8 mouse cellular contexts compared by ENCODE assay signal in genomic region chr11:96075177-96075508, GRCm38 (mm10). TPM values are rescaled to one million over a fixed set of nuclear protein-coding genes. Genes with fewer than 3 reads are reported as not detected.
A peak's percentile ranks its signal among the peaks of the same experiment; 100 is the strongest.
DNase-seq lines count a peak whose midpoint lies in the region; ATAC-seq and TF ChIP-seq lines count a peak whose summit lies in the region.

No protein-coding gene starts in this region.

- no peaks in the 10 kb centered on the region for H3K27me3 ChIP-seq in heart, embryonic 10.5 days (ENCODE audit: insufficient read depth, poor library complexity, severe bottlenecking)
- no peaks in the 10 kb centered on the region for H3K27me3 ChIP-seq in spleen, adult 2 months (ENCODE audit: control insufficient read depth, insufficient read depth, low read length)
- no peaks in the 10 kb centered on the region for H3K27me3 ChIP-seq in hindbrain, embryonic 14.5 days (ENCODE audit: control insufficient read depth, insufficient read depth, low read length)
- H3K27me3 ChIP-seq in midbrain, embryonic 12.5 days: no peaks in the 10 kb centered on the region

- H3K27ac ChIP-seq in heart, embryonic 10.5 days: peak overlapping the region; percentile 94
- H3K27ac ChIP-seq in spleen, adult 2 months (ENCODE audit: insufficient read depth, low read length): peak overlapping the region; percentile 15; the same call in 1 of the 2 replicates
- H3K27ac ChIP-seq in hindbrain, embryonic 14.5 days: peak overlapping the region; percentile 82
- H3K27ac ChIP-seq in midbrain, embryonic 12.5 days (replicated peaks): peak overlapping the region; percentile 65

- H3K9me3 ChIP-seq in heart, embryonic 10.5 days: no peaks in the 10 kb centered on the region
- H3K9me3 ChIP-seq in hindbrain, embryonic 14.5 days (ENCODE audit: control insufficient read depth, low read length): no peaks in the 10 kb centered on the region
- H3K9me3 ChIP-seq in midbrain, embryonic 12.5 days: no peaks in the 10 kb centered on the region

- peak overlapping the region; percentile 83 for H3K9ac ChIP-seq in hindbrain, embryonic 14.5 days
- H3K9ac ChIP-seq in midbrain, embryonic 12.5 days (replicated peaks): peak overlapping the region; percentile 78

- no peak for ATAC-seq in hindbrain, embryonic 14.5 days (ENCODE audit: low FRiP score)
- 0 out of 2 replicates have a peak, but pooled peaks have one; percentile 1 for ATAC-seq in midbrain, embryonic 12.5 days (ENCODE audit: low FRiP score, low read depth)
- ATAC-seq in monocyte, adult 5-6 weeks (replicated peaks; ENCODE audit: insufficient number of reproducible peaks, low FRiP score, low TSS enrichment, poor library complexity, severe bottlenecking): no peak

- TF ChIP-seq CTCF in spleen, adult 2 months (IDR thresholded peaks at IDR 0.05; ENCODE audit: extremely low read depth, insufficient read depth, insufficient read length, insufficient replicate concordance): no peak

- H3K4me3 ChIP-seq in heart, embryonic 10.5 days: peak overlapping the region; percentile 84
- H3K4me3 ChIP-seq in spleen, adult 2 months (ENCODE audit: extremely low read depth, insufficient read depth, insufficient read length): peak overlapping the region; percentile 80
- peak overlapping the region; percentile 74 for H3K4me3 ChIP-seq in hindbrain, embryonic 14.5 days (replicated peaks; ENCODE audit: low read length)
- peak overlapping the region; percentile 85 for H3K4me3 ChIP-seq in midbrain, embryonic 12.5 days

- no peak for TF ChIP-seq POLR2A in spleen, adult 2 months (IDR thresholded peaks at IDR 0.05; ENCODE audit: low read depth, low read length)

- DNase-seq in heart, embryonic 10.5 days (ENCODE audit: low spot score): no peak
- DNase-seq in heart, postnatal 25 days (ENCODE audit: low spot score): no peak
- DNase-seq in spleen, adult 2 months (ENCODE audit: low read depth in 1 of 2, low spot score in 2 of 2): peak in 1 of 2 experiments; percentile 5
- no peak for DNase-seq in spleen, postnatal 4 days (ENCODE audit: low spot score in 2 of 2)
- DNase-seq in hindbrain, embryonic 14.5 days (ENCODE audit: low spot score): no peak
- no peak for DNase-seq in frontal cortex, postnatal 14 days (ENCODE audit: low spot score in 2 of 2)

- WGBS in heart, embryonic 10.5 days: under 1% methylated on average over 15 of the region's 15 CpGs
- under 1% methylated on average over 15 of the region's 15 CpGs for WGBS in spleen, adult 2 months
- under 1% methylated on average over 15 of the region's 15 CpGs for WGBS in hindbrain, embryonic 14.5 days
- WGBS in midbrain, embryonic 12.5 days: under 1% methylated on average over 15 of the region's 15 CpGs

- peaks cover 30% of the 10 kb centered on the region for H3K36me3 ChIP-seq in heart, embryonic 10.5 days
- H3K36me3 ChIP-seq in spleen, adult 2 months (ENCODE audit: control insufficient read depth, insufficient read depth, low read length): peaks cover 5% of the 10 kb centered on the region; the same call in 1 of the 2 replicates
- peaks cover 20% of the 10 kb centered on the region for H3K36me3 ChIP-seq in hindbrain, embryonic 14.5 days (replicated peaks; ENCODE audit: control insufficient read depth, insufficient read depth)
- H3K36me3 ChIP-seq in midbrain, embryonic 12.5 days: peaks cover 25% of the 10 kb centered on the region

- H3K4me1 ChIP-seq in heart, embryonic 10.5 days: peaks cover 28% of the 10 kb centered on the region
- peaks cover 4% of the 10 kb centered on the region; the same call in 1 of the 2 replicates for H3K4me1 ChIP-seq in spleen, adult 2 months (ENCODE audit: control insufficient read depth, insufficient read depth, insufficient read length)
- peaks cover 13% of the 10 kb centered on the region for H3K4me1 ChIP-seq in hindbrain, embryonic 14.5 days (replicated peaks; ENCODE audit: control insufficient read depth, insufficient read depth, low read length)
- peaks cover 11% of the 10 kb centered on the region for H3K4me1 ChIP-seq in midbrain, embryonic 12.5 days

- H3K4me2 ChIP-seq in hindbrain, embryonic 14.5 days (replicated peaks): peak overlapping the region; percentile 75
- H3K4me2 ChIP-seq in midbrain, embryonic 12.5 days (replicated peaks): peak overlapping the region; percentile 95

- intact Hi-C loops in heart, postnatal 25 days (cut with DNase I): loop anchor here (5.0 kb wide), 1 partner anchor 38 kb away; no protein-coding TSS in a partner anchor

RNA-seq across cellular contexts. Expression of gene Atp5g1, which starts 0.3 kb away (rescaled TPM):
- 1,240 and 1,624 TPM in 2 replicates for polyA plus RNA-seq in heart, embryonic 10.5 days (2016; fragmentation: Nextera tagmentation; extraction: Ambion mirVana)
- 1,000 to 10,000 TPM; 3,505 to 3,833 TPM for total RNA-seq in heart, postnatal 25 days (2021)
- 193 and 219 TPM in 2 replicates for polyA plus RNA-seq in spleen, adult 2 months (2012; rRNA removed)
- polyA plus RNA-seq in hindbrain, embryonic 14.5 days (2014; fragmentation: Nextera tagmentation; extraction: Ambion mirVana): 950 and 1,009 TPM in 2 replicates
- polyA plus RNA-seq in midbrain, embryonic 12.5 days (2016; fragmentation: Nextera tagmentation; extraction: Ambion mirVana): 364 and 367 TPM in 2 replicates
- 1.6 to 31.3 TPM (median 27.1 TPM) in 3 replicates for total RNA-seq in monocyte, adult 5-6 weeks (2017)

RNA-seq across cellular contexts. Expression of gene Ube2z, which starts 10.0 kb away (rescaled TPM):
- polyA plus RNA-seq in heart, embryonic 10.5 days (2016; fragmentation: Nextera tagmentation; extraction: Ambion mirVana): 35.2 and 44.4 TPM in 2 replicates
- 10 to 100 TPM; 29.0 to 32.2 TPM for total RNA-seq in heart, postnatal 25 days (2021)
- polyA plus RNA-seq in spleen, adult 2 months (2012; rRNA removed): 20.1 and 20.2 TPM in 2 replicates
- polyA plus RNA-seq in hindbrain, embryonic 14.5 days (2014; fragmentation: Nextera tagmentation; extraction: Ambion mirVana): 32.3 and 38.6 TPM in 2 replicates
- 36.1 and 42.1 TPM in 2 replicates for polyA plus RNA-seq in midbrain, embryonic 12.5 days (2016; fragmentation: Nextera tagmentation; extraction: Ambion mirVana)
- total RNA-seq in monocyte, adult 5-6 weeks (2017): 36.8 to 37.9 TPM (median 37.2 TPM) in 3 replicates

RNA-seq across cellular contexts. Expression of gene Calcoco2, which starts 36.6 kb away (rescaled TPM):
- 0.13 TPM in 1 of 2 replicates, not detected in the other for polyA plus RNA-seq in heart, embryonic 10.5 days (2016; fragmentation: Nextera tagmentation; extraction: Ambion mirVana)
- not detected for total RNA-seq in heart, postnatal 25 days (2021)
- not detected in 2 replicates for polyA plus RNA-seq in spleen, adult 2 months (2012; rRNA removed)
- not detected in 2 replicates for polyA plus RNA-seq in hindbrain, embryonic 14.5 days (2014; fragmentation: Nextera tagmentation; extraction: Ambion mirVana)
- not detected in 2 replicates for polyA plus RNA-seq in midbrain, embryonic 12.5 days (2016; fragmentation: Nextera tagmentation; extraction: Ambion mirVana)
- total RNA-seq in monocyte, adult 5-6 weeks (2017): not detected in 3 replicates

RNA-seq across cellular contexts. Expression of gene Snf8, which starts 40.5 kb away (rescaled TPM):
- polyA plus RNA-seq in heart, embryonic 10.5 days (2016; fragmentation: Nextera tagmentation; extraction: Ambion mirVana): 88.3 and 102 TPM in 2 replicates
- total RNA-seq in heart, postnatal 25 days (2021): 10 to 100 TPM; 45.7 to 46.9 TPM
- 15.6 and 18.1 TPM in 2 replicates for polyA plus RNA-seq in spleen, adult 2 months (2012; rRNA removed)
- 46.3 and 57.3 TPM in 2 replicates for polyA plus RNA-seq in hindbrain, embryonic 14.5 days (2014; fragmentation: Nextera tagmentation; extraction: Ambion mirVana)
- polyA plus RNA-seq in midbrain, embryonic 12.5 days (2016; fragmentation: Nextera tagmentation; extraction: Ambion mirVana): 111 and 126 TPM in 2 replicates
- total RNA-seq in monocyte, adult 5-6 weeks (2017): 66.0 to 93.9 TPM (median 80.9 TPM) in 3 replicates

RNA-seq across cellular contexts. Expression of gene Gip, which starts 50.8 kb away (rescaled TPM):
- not detected in 2 replicates for polyA plus RNA-seq in heart, embryonic 10.5 days (2016; fragmentation: Nextera tagmentation; extraction: Ambion mirVana)
- not detected for total RNA-seq in heart, postnatal 25 days (2021)
- not detected in 2 replicates for polyA plus RNA-seq in spleen, adult 2 months (2012; rRNA removed)
- not detected in 2 replicates for polyA plus RNA-seq in hindbrain, embryonic 14.5 days (2014; fragmentation: Nextera tagmentation; extraction: Ambion mirVana)
- not detected in 2 replicates for polyA plus RNA-seq in midbrain, embryonic 12.5 days (2016; fragmentation: Nextera tagmentation; extraction: Ambion mirVana)
- not detected in 3 replicates for total RNA-seq in monocyte, adult 5-6 weeks (2017)

Comparison
In these comparisons a context has a peak if more than half of its experiments do, and no peak if none do; other contexts are left out.
1. H3K27ac ChIP-seq: peak in every context shown above with its lines; median percentile 94 in heart, embryonic 10.5 days; 82 in hindbrain, embryonic 14.5 days; 65 in midbrain, embryonic 12.5 days; 15 in spleen, adult 2 months.